Mouse (Mus musculus): ENCODE data around the gene Rpl22. TPM values are rescaled to one million over a fixed set of nuclear protein-coding genes. Genes with fewer than 3 reads are reported as not detected.

The Rpl22 gene
- polyA plus RNA-seq, 1 experiment, result 29.3 TPM

DNA sequence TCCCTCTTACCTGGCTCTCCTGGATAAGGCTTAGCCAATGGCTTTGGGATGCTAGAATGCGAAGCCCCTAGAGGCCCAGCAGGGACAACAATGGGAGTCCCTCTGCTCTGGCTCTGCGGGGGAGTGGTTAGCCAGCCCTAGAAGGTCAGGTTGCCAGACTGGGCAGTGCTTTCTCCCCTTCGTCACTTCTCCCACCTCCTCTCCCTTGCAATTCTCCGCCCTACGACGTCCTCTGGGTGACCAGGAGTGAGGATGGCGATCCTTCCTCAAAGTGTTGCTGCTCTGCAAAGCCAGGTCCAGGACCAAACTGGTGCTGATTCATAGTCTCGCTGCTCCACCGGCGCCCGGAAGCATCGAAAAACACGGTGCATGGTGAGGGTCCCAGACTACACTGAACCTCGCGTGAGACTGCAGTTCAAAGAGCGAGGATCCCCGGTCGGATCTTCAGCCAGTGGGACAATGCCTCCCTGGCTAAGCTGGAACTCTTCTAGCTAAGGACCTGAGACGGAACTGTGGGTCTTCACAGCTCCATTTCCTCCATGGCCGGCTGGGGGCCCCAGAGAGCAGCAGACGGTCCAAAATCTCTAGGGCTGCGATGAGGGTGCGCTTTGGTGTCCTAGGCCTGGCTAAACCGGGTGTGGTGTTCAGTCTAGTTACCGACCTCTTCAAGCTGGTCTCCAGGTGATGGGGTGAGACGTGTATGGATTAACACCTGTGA is 6.9 kb upstream of the Rpl22 start, which contains the start of gene Rnf207:
Rnf207 (minus strand) TSS at position 477 of the 718 bp plus-strand sequence.
- peaks cover 12% of the 10 kb centered on the region for H3K27me3 ChIP-seq (ENCODE audit: control insufficient read depth, insufficient read depth, low read length)
- DNase-seq (ENCODE audit: low read depth in 1 of 2, low spot score in 2 of 2), result peak; percentile 14 to 60
- no peak for TF ChIP-seq POLR2A (IDR thresholded peaks at IDR 0.05; ENCODE audit: low read depth, low read length)
- peak; percentile 72; the same call in 1 of the 2 replicates for TF ChIP-seq CTCF (IDR thresholded peaks at IDR 0.05; ENCODE audit: extremely low read depth, insufficient read depth, insufficient read length, insufficient replicate concordance)
- no peaks in the 10 kb centered on the region for H3K4me1 ChIP-seq (ENCODE audit: control insufficient read depth, insufficient read depth, insufficient read length)
- WGBS, result 6% methylated on average over 26 of the region's 26 CpGs
- H3K36me3 ChIP-seq (ENCODE audit: control insufficient read depth, insufficient read depth, low read length), result no peaks in the 10 kb centered on the region
- no peak within 1 kb of the TSS for H3K27ac ChIP-seq (ENCODE audit: insufficient read depth, low read length)
- H3K4me3 ChIP-seq (ENCODE audit: extremely low read depth, insufficient read depth, insufficient read length), result no peak within 1 kb of the TSS

GRCm38 (mm10) chr4:152321464-152321863 is 4.1 kb upstream of the Rpl22 start:
- Histone ChIP-seq H3K27ac (ENCODE audit: insufficient read depth, low read length) (no peak overlapping the region), H3K4me1 (ENCODE audit: control insufficient read depth, insufficient read depth, insufficient read length) (0 out of 2 replicates have a peak, but pooled peaks cover under 1% of the 10 kb centered on the region), H3K27me3 (ENCODE audit: control insufficient read depth, insufficient read depth, low read length) (no peaks in the 10 kb centered on the region; the same call in 1 of the 2 replicates), H3K4me3 (ENCODE audit: extremely low read depth, insufficient read depth, insufficient read length) (no peak overlapping the region), H3K36me3 (ENCODE audit: control insufficient read depth, insufficient read depth, low read length) (no peaks in the 10 kb centered on the region)
- TF ChIP-seq POLR2A (IDR thresholded peaks at IDR 0.05; ENCODE audit: low read depth, low read length) (no peak), CTCF (IDR thresholded peaks at IDR 0.05; ENCODE audit: extremely low read depth, insufficient read depth, insufficient read length, insufficient replicate concordance) (no peak)
- WGBS, result 80% methylated on average over 5 of the region's 5 CpGs
- no peak for DNase-seq (ENCODE audit: low read depth in 1 of 2, low spot score in 2 of 2)

GRCm38 (mm10) chr4:152324641-152325562 is 640 bp upstream of the Rpl22 start:
- peaks cover 10% of the 10 kb centered on the region for H3K36me3 ChIP-seq (ENCODE audit: control insufficient read depth, insufficient read depth, low read length)
- H3K27ac ChIP-seq (ENCODE audit: insufficient read depth, low read length), result peak overlapping the region; percentile 42
- H3K27me3 ChIP-seq (ENCODE audit: control insufficient read depth, insufficient read depth, low read length), result no peaks in the 10 kb centered on the region
- peak overlapping the region; percentile 52 for H3K4me3 ChIP-seq (ENCODE audit: extremely low read depth, insufficient read depth, insufficient read length)
- no peak for TF ChIP-seq CTCF (IDR thresholded peaks at IDR 0.05; ENCODE audit: extremely low read depth, insufficient read depth, insufficient read length, insufficient replicate concordance)
- no peak for TF ChIP-seq POLR2A (IDR thresholded peaks at IDR 0.05; ENCODE audit: low read depth, low read length)
- WGBS, result 50% methylated on average over 16 of the region's 16 CpGs
- no peak for DNase-seq (ENCODE audit: low read depth in 1 of 2, low spot score in 2 of 2)
- H3K4me1 ChIP-seq (ENCODE audit: control insufficient read depth, insufficient read depth, insufficient read length), result peaks cover 5% of the 10 kb centered on the region; the same call in 1 of the 2 replicates

- H3K27me3 ChIP-seq (ENCODE audit: control insufficient read depth, insufficient read depth, low read length), result no peaks in the 10 kb centered on the region
- TF ChIP-seq POLR2A (IDR thresholded peaks at IDR 0.05; ENCODE audit: low read depth, low read length) (no peak), CTCF (IDR thresholded peaks at IDR 0.05; ENCODE audit: extremely low read depth, insufficient read depth, insufficient read length, insufficient replicate concordance) (no peak)
- no peak overlapping the region for H3K27ac ChIP-seq (ENCODE audit: insufficient read depth, low read length)
- peaks cover 5% of the 10 kb centered on the region; the same call in 1 of the 2 replicates for H3K4me1 ChIP-seq (ENCODE audit: control insufficient read depth, insufficient read depth, insufficient read length)
- no peak for DNase-seq (ENCODE audit: low read depth in 1 of 2, low spot score in 2 of 2)
- WGBS, result 3% methylated on average over 11 of the region's 11 CpGs
- peak overlapping the region; percentile 79 for H3K4me3 ChIP-seq (ENCODE audit: extremely low read depth, insufficient read depth, insufficient read length)
- peaks cover 24% of the 10 kb centered on the region for H3K36me3 ChIP-seq (ENCODE audit: control insufficient read depth, insufficient read depth, low read length)
Observed at GRCm38 (mm10) chr4:152326543-152326942, 1.0 kb downstream of the Rpl22 start.

DNA sequence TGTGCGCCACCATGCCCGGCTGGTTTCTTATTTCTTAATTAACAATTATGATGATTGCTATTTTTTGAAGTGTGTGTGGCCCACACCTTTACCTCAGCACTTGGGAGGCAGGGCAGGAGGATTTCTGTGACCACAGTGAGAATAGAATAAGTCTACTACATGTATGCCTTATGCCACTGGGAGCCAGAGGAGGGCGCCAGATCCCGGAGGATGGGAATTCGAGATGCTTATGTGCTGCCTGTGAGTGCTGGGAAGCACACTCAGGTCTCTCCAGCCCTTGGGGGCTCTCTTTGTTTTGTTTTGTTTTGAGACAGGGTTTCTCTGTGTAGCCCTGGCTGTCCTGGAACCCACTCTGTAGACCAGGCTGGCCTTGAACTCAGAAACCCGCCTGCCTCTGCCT is 3.1 kb downstream of the Rpl22 start:
- TF ChIP-seq POLR2A (IDR thresholded peaks at IDR 0.05; ENCODE audit: low read depth, low read length), result no peak
- peak; percentile 24; the same call in 1 of the 2 replicates for TF ChIP-seq CTCF (IDR thresholded peaks at IDR 0.05; ENCODE audit: extremely low read depth, insufficient read depth, insufficient read length, insufficient replicate concordance)
- WGBS, result 79% methylated on average over 6 of the region's 6 CpGs
- Histone ChIP-seq H3K27me3 (ENCODE audit: control insufficient read depth, insufficient read depth, low read length) (no peaks in the 10 kb centered on the region), H3K4me1 (ENCODE audit: control insufficient read depth, insufficient read depth, insufficient read length) (peaks cover 5% of the 10 kb centered on the region; the same call in 1 of the 2 replicates), H3K27ac (ENCODE audit: insufficient read depth, low read length) (no peak overlapping the region), H3K4me3 (ENCODE audit: extremely low read depth, insufficient read depth, insufficient read length) (no peak overlapping the region), H3K36me3 (ENCODE audit: control insufficient read depth, insufficient read depth, low read length) (peaks cover 39% of the 10 kb centered on the region)
- peak in 1 of 2 experiments; percentile 53 for DNase-seq (ENCODE audit: low read depth in 1 of 2, low spot score in 2 of 2)

DNA sequence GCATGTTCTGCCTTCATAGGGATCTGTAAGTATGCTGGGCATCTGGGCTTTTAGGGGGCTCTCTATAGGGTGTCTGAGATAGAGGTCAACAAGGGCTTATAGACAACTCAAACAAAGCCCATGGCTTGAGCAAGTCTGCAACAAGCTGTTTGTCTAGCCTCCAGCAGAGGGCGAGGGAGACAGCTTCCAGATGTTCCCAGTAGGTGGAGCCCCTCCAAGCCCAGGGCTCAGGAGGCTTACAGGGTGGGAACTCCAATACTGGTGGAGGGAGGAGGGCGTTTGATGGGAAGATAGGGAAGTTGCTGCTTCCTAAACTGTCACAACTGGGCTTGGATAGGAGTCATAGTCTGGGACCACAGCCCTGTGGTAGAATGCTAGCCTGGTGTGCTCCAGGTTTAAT is 7.4 kb downstream of the Rpl22 start:
- Histone ChIP-seq H3K4me1 (ENCODE audit: control insufficient read depth, insufficient read depth, insufficient read length) (no peaks in the 10 kb centered on the region), H3K27ac (ENCODE audit: insufficient read depth, low read length) (no peak overlapping the region), H3K27me3 (ENCODE audit: control insufficient read depth, insufficient read depth, low read length) (no peaks in the 10 kb centered on the region), H3K4me3 (ENCODE audit: extremely low read depth, insufficient read depth, insufficient read length) (no peak overlapping the region), H3K36me3 (ENCODE audit: control insufficient read depth, insufficient read depth, low read length) (peaks cover 41% of the 10 kb centered on the region)
- no peak for TF ChIP-seq POLR2A (IDR thresholded peaks at IDR 0.05; ENCODE audit: low read depth, low read length)
- peak; percentile 90; the same call in 1 of the 2 replicates for TF ChIP-seq CTCF (IDR thresholded peaks at IDR 0.05; ENCODE audit: extremely low read depth, insufficient read depth, insufficient read length, insufficient replicate concordance)
- DNase-seq (ENCODE audit: low read depth in 1 of 2, low spot score in 2 of 2), result peak; percentile 17 to 57
- 43% methylated on average over 2 of the region's 2 CpGs for WGBS

Data from spleen, adult 2 months (tissue).